Mouse (Mus musculus): Measurements from ENCODE around the gene Plpp3.

Plpp3 gene

GRCm38 (mm10) chr4:105205045-105205851, 48.1 kb downstream of the Plpp3 start:
- Histone ChIP-seq H3K36me3 (ENCODE audit: insufficient read depth, low read length) (peaks cover 9% of the 10 kb centered on the region), H3K4me1 (replicated peaks; ENCODE audit: low read depth, low read length) (peaks cover 95% of the 10 kb centered on the region), H3K4me3 (replicated peaks; ENCODE audit: low read length) (peak overlapping the region; percentile 17), H3K9me3 (ENCODE audit: low read length) (no peaks in the 10 kb centered on the region), H3K27me3 (ENCODE audit: insufficient read depth, low read length) (no peaks in the 10 kb centered on the region)
- TF ChIP-seq NANOG (IDR thresholded peaks at IDR 0.05; ENCODE audit: borderline replicate concordance, low read length), result no peak
- TF ChIP-seq POU5F1 (IDR thresholded peaks at IDR 0.05; ENCODE audit: borderline replicate concordance, low read length), result no peak
- TF ChIP-seq CTCF (conservative IDR thresholded peaks at IDR 0.05; ENCODE audit: low read length), result no peak

GRCm38 (mm10) chr4:105206102-105206501, 49.0 kb downstream of the Plpp3 start:
- no peak for TF ChIP-seq CTCF (conservative IDR thresholded peaks at IDR 0.05; ENCODE audit: low read length)
- no peak for TF ChIP-seq NANOG (IDR thresholded peaks at IDR 0.05; ENCODE audit: borderline replicate concordance, low read length)
- no peak for TF ChIP-seq POU5F1 (IDR thresholded peaks at IDR 0.05; ENCODE audit: borderline replicate concordance, low read length)
- Histone ChIP-seq H3K4me3 (replicated peaks; ENCODE audit: low read length) (no peak overlapping the region), H3K9me3 (ENCODE audit: low read length) (no peaks in the 10 kb centered on the region), H3K27me3 (ENCODE audit: insufficient read depth, low read length) (no peaks in the 10 kb centered on the region), H3K4me1 (replicated peaks; ENCODE audit: low read depth, low read length) (peaks cover 95% of the 10 kb centered on the region), H3K36me3 (ENCODE audit: insufficient read depth, low read length) (peaks cover 15% of the 10 kb centered on the region)

GRCm38 (mm10) chr4:105206995-105207394, 49.8 kb downstream of the Plpp3 start:
- no peak for TF ChIP-seq POU5F1 (IDR thresholded peaks at IDR 0.05; ENCODE audit: borderline replicate concordance, low read length)
- TF ChIP-seq NANOG (IDR thresholded peaks at IDR 0.05; ENCODE audit: borderline replicate concordance, low read length), result no peak
- TF ChIP-seq CTCF (conservative IDR thresholded peaks at IDR 0.05; ENCODE audit: low read length), result no peak
- H3K4me1 ChIP-seq (replicated peaks; ENCODE audit: low read depth, low read length), result peaks cover 98% of the 10 kb centered on the region
- no peaks in the 10 kb centered on the region for H3K27me3 ChIP-seq (ENCODE audit: insufficient read depth, low read length)
- peak overlapping the region; percentile 4; the same call in 1 of the 2 replicates for H3K4me3 ChIP-seq (replicated peaks; ENCODE audit: low read length)
- H3K36me3 ChIP-seq (ENCODE audit: insufficient read depth, low read length), result peaks cover 20% of the 10 kb centered on the region
- no peaks in the 10 kb centered on the region for H3K9me3 ChIP-seq (ENCODE audit: low read length)

- TF ChIP-seq CTCF (conservative IDR thresholded peaks at IDR 0.05; ENCODE audit: low read length) (no peak), NANOG (IDR thresholded peaks at IDR 0.05; ENCODE audit: borderline replicate concordance, low read length) (no peak), POU5F1 (IDR thresholded peaks at IDR 0.05; ENCODE audit: borderline replicate concordance, low read length) (no peak)
- Histone ChIP-seq H3K36me3 (ENCODE audit: insufficient read depth, low read length) (peaks cover 24% of the 10 kb centered on the region), H3K9me3 (ENCODE audit: low read length) (no peaks in the 10 kb centered on the region), H3K4me3 (replicated peaks; ENCODE audit: low read length) (no peak overlapping the region), H3K4me1 (replicated peaks; ENCODE audit: low read depth, low read length) (peaks cover 98% of the 10 kb centered on the region), H3K27me3 (ENCODE audit: insufficient read depth, low read length) (no peaks in the 10 kb centered on the region)
Observed at GRCm38 (mm10) chr4:105207641-105208040, 50.5 kb downstream of the Plpp3 start.

- TF ChIP-seq CTCF (conservative IDR thresholded peaks at IDR 0.05; ENCODE audit: low read length) (no peak), POU5F1 (IDR thresholded peaks at IDR 0.05; ENCODE audit: borderline replicate concordance, low read length) (no peak), NANOG (IDR thresholded peaks at IDR 0.05; ENCODE audit: borderline replicate concordance, low read length) (no peak)
- Histone ChIP-seq H3K4me1 (replicated peaks; ENCODE audit: low read depth, low read length) (peaks cover 99% of the 10 kb centered on the region), H3K36me3 (ENCODE audit: insufficient read depth, low read length) (peaks cover 24% of the 10 kb centered on the region), H3K27me3 (ENCODE audit: insufficient read depth, low read length) (no peaks in the 10 kb centered on the region), H3K9me3 (ENCODE audit: low read length) (no peaks in the 10 kb centered on the region), H3K4me3 (replicated peaks; ENCODE audit: low read length) (no peak overlapping the region)
Observed at GRCm38 (mm10) chr4:105208977-105209376, 51.8 kb downstream of the Plpp3 start.

- TF ChIP-seq POU5F1 (IDR thresholded peaks at IDR 0.05; ENCODE audit: borderline replicate concordance, low read length) (no peak), CTCF (conservative IDR thresholded peaks at IDR 0.05; ENCODE audit: low read length) (no peak), NANOG (IDR thresholded peaks at IDR 0.05; ENCODE audit: borderline replicate concordance, low read length) (no peak)
- H3K9me3 ChIP-seq (ENCODE audit: low read length), result no peaks in the 10 kb centered on the region
Observed at GRCm38 (mm10) chr4:105213314-105213713, 56.2 kb downstream of the Plpp3 start.

GRCm38 (mm10) chr4:105214438-105214837, 57.3 kb downstream of the Plpp3 start:
- H3K36me3 ChIP-seq (ENCODE audit: insufficient read depth, low read length), result peaks cover 18% of the 10 kb centered on the region
- no peak for TF ChIP-seq NANOG (IDR thresholded peaks at IDR 0.05; ENCODE audit: borderline replicate concordance, low read length)
- peak; percentile 80; the same call in 1 of the 2 replicates for TF ChIP-seq POU5F1 (IDR thresholded peaks at IDR 0.05; ENCODE audit: borderline replicate concordance, low read length)
- peaks cover 96% of the 10 kb centered on the region for H3K4me1 ChIP-seq (replicated peaks; ENCODE audit: low read depth, low read length)
- H3K4me3 ChIP-seq (replicated peaks; ENCODE audit: low read length), result no peak overlapping the region; the same call in 1 of the 2 replicates
- no peaks in the 10 kb centered on the region for H3K9me3 ChIP-seq (ENCODE audit: low read length)
- H3K27me3 ChIP-seq (ENCODE audit: insufficient read depth, low read length), result no peaks in the 10 kb centered on the region

More at GRCm38 (mm10) chr4:105213314-105213713, 56.2 kb downstream of the Plpp3 start:
- Histone ChIP-seq H3K36me3 (ENCODE audit: insufficient read depth, low read length) (peaks cover 24% of the 10 kb centered on the region), H3K4me3 (replicated peaks; ENCODE audit: low read length) (no peak overlapping the region), H3K4me1 (replicated peaks; ENCODE audit: low read depth, low read length) (peaks cover 97% of the 10 kb centered on the region), H3K27me3 (ENCODE audit: insufficient read depth, low read length) (no peaks in the 10 kb centered on the region)

GRCm38 (mm10) chr4:105215726-105216410, 58.7 kb downstream of the Plpp3 start:
- Histone ChIP-seq H3K9me3 (ENCODE audit: low read length) (no peaks in the 10 kb centered on the region), H3K27me3 (ENCODE audit: insufficient read depth, low read length) (no peaks in the 10 kb centered on the region), H3K36me3 (ENCODE audit: insufficient read depth, low read length) (peaks cover 23% of the 10 kb centered on the region), H3K4me3 (replicated peaks; ENCODE audit: low read length) (peak overlapping the region; percentile 13; the same call in 1 of the 2 replicates), H3K4me1 (replicated peaks; ENCODE audit: low read depth, low read length) (peaks cover 95% of the 10 kb centered on the region)
- no peak for TF ChIP-seq POU5F1 (IDR thresholded peaks at IDR 0.05; ENCODE audit: borderline replicate concordance, low read length)
- TF ChIP-seq CTCF (conservative IDR thresholded peaks at IDR 0.05; ENCODE audit: low read length), result no peak
- TF ChIP-seq NANOG (IDR thresholded peaks at IDR 0.05; ENCODE audit: borderline replicate concordance, low read length), result no peak
